Mouse (Mus musculus): ENCODE data around the gene Srsf6. TPM values are rescaled to one million over a fixed set of nuclear protein-coding genes. Genes with fewer than 3 reads are reported as not detected.
A peak's percentile ranks its signal among the peaks of the same experiment; 100 is the strongest.

Gene Srsf6
- polyA plus RNA-seq, 1 experiment from 2014 or later = 196 TPM

DNA sequence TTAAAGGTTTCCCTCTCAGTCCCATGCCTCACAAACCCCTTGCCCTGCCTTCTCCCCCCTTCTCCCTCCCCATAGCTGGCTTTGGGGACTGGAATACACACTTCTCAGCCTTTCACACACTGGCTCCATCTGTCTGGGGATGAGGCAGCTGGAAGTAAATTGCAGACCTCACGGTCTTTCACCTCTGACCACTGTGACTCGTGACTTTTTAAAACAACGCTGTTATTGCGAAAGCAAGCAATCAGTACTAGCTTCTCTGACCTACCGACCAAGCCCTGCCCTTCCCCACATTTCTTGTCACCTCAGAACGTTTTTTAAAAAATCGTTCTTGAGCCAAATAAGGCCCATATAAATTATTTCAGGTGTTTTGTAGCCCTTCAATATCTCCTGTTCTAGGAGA is 41.4 kb downstream of the Srsf6 start:
- Histone ChIP-seq H3K4me3 (replicated peaks) (no peak overlapping the region), H3K27me3 (replicated peaks) (no peaks in the 10 kb centered on the region), H3K27ac (no peak overlapping the region), H3K4me1 (replicated peaks) (peaks cover 8% of the 10 kb centered on the region; the same call in 1 of the 2 replicates), H3K36me3 (no peaks in the 10 kb centered on the region), H3K9me3 (no peaks in the 10 kb centered on the region), H3K9ac (no peak overlapping the region), H3K4me2 (replicated peaks) (no peak overlapping the region)
- peak; percentile 67 for ATAC-seq
- WGBS = 34% methylated on average over 7 of the region's 7 CpGs

DNA sequence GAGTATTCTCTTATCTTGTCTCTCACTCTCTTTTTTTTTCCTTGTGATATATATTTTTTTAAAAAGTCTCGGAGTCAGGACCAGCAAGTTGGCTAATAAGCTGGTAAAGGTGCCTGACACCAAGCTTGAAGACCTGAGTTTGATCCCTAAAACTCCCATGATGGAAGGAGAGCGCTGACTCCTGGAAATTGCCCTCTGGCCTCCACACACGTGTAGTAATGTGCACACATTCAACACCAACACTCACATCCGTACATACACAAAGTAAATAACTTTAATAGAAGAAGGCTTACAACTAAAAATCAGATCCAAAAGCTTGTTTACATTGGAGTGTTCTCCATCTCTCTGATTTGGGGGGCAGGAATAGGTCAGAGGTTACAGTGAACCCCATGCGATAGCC is 41.9 kb downstream of the Srsf6 start:
- H3K4me3 ChIP-seq (replicated peaks) = no peak overlapping the region
- no peak overlapping the region for H3K4me2 ChIP-seq (replicated peaks)
- H3K27ac ChIP-seq = no peak overlapping the region
- H3K9ac ChIP-seq = no peak overlapping the region
- no peaks in the 10 kb centered on the region for H3K27me3 ChIP-seq (replicated peaks)
- H3K9me3 ChIP-seq = no peaks in the 10 kb centered on the region
- peaks cover 8% of the 10 kb centered on the region; the same call in 1 of the 2 replicates for H3K4me1 ChIP-seq (replicated peaks)
- 69% methylated on average over 5 of the region's 5 CpGs for WGBS
- H3K36me3 ChIP-seq = no peaks in the 10 kb centered on the region
- no peak for ATAC-seq

DNA sequence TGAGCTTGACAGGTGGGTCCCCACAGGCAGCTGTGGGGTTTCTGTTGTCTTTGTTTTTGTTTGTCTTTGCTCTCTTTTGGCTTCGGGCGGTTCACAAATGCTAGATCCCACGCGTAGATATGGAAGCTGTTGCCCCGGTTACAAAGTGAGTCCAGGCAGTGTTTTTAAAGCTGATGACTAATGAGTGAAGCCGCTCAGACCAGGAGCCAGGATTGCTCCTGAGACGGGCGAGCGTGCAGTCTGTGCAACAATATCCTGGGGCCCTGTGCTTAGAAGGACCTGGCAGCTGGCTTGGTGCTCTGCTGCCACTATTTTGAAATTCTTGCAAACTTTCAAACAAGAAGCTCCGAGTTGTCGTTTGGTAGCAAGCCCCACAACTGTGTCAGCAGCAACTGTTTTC is 42.3 kb downstream of the Srsf6 start:
- peak; percentile 44; the same call in 1 of the 2 replicates for ATAC-seq
- no peak overlapping the region for H3K4me2 ChIP-seq (replicated peaks)
- no peaks in the 10 kb centered on the region for H3K27me3 ChIP-seq (replicated peaks)
- H3K36me3 ChIP-seq = no peaks in the 10 kb centered on the region
- peaks cover 8% of the 10 kb centered on the region; the same call in 1 of the 2 replicates for H3K4me1 ChIP-seq (replicated peaks)
- no peaks in the 10 kb centered on the region for H3K9me3 ChIP-seq
- H3K4me3 ChIP-seq (replicated peaks) = no peak overlapping the region
- no peak overlapping the region for H3K9ac ChIP-seq
- no peak overlapping the region for H3K27ac ChIP-seq
- WGBS = 18% methylated on average over 11 of the region's 11 CpGs

DNA sequence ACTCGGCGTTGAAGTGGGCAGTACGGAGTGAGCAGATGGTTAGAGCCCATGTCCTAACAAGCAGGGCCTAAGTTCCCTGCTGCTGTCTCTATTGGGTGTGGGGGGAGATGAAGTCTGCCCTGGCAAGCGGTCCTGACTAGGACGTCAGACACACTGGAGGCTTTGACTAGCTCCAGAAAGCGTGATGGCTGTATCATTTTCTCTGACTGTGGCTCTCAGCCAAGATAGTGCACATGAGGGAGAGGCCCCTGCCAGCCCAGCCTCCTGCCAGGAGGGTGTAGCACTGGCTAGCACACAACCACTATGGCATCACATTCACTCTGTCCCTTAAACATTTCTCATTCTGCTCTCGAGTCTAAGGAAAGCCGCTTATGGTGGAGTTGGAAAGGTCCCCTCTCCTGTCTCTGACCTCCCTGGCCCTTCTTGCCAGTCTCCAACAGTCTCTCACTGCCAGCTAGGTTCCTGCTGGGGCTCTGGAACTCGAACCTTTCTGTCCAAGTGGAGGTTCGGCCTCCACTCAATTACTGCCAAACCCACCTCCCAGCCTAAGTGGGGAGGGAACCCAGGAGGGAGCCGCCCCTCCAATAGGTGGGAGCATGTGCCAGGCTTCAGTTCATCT is 43.9 kb downstream of the Srsf6 start:
- Histone ChIP-seq H3K27ac (no peak overlapping the region), H3K9ac (no peak overlapping the region), H3K4me1 (replicated peaks) (peaks cover 8% of the 10 kb centered on the region; the same call in 1 of the 2 replicates), H3K36me3 (no peaks in the 10 kb centered on the region), H3K4me2 (replicated peaks) (no peak overlapping the region), H3K4me3 (replicated peaks) (no peak overlapping the region), H3K27me3 (replicated peaks) (no peaks in the 10 kb centered on the region), H3K9me3 (no peaks in the 10 kb centered on the region)
- WGBS = 76% methylated on average over 11 of the region's 11 CpGs
- ATAC-seq = no peak

DNA sequence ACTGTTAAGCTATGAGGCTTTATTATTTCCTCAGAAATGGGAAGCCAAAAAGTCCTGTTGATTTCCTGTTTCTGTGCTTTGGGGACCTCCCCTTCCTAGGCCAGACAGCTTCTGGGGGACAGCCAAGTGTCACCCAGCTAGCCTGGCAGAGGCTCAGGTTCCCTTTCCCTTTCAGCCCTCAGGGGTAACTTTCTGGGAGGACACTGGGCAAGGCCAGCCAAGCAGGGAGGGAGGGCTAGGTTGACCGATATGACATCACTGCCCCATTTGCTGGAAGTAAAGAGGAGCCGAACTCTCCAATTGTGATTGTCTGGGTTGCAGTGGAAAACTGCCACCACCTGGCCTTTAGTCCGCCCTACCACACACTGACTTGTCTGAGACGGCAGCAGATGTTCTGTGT is 44.7 kb downstream of the Srsf6 start:
- H3K27me3 ChIP-seq (replicated peaks) = no peaks in the 10 kb centered on the region
- H3K27ac ChIP-seq = no peak overlapping the region
- H3K9ac ChIP-seq = no peak overlapping the region
- no peaks in the 10 kb centered on the region for H3K36me3 ChIP-seq
- no peak overlapping the region for H3K4me2 ChIP-seq (replicated peaks)
- H3K4me3 ChIP-seq (replicated peaks) = no peak overlapping the region
- peaks cover 8% of the 10 kb centered on the region; the same call in 1 of the 2 replicates for H3K4me1 ChIP-seq (replicated peaks)
- ATAC-seq = no peak
- no peaks in the 10 kb centered on the region for H3K9me3 ChIP-seq
- 77% methylated on average over 4 of the region's 4 CpGs for WGBS

DNA sequence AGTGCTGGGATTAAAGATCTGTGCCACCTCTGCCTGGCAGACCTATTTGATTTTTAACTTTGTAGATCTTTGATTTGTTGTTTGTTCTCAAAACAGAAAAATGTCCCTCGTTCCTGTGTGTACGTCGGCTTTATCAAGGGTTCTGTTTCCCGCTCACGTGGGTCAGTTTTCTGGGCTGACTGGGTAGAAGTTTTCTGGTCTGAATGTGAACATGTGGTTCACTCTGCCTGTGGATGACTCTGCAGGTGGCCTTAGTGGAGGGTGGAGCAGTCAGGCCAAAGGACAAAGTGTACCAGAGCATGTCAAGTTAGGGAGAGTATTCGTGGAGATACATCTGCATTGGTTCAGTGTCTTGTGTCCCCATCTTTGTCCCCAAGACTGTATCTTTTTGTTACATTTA is 53.1 kb downstream of the Srsf6 start:
- H3K9ac ChIP-seq = no peak overlapping the region
- WGBS = 88% methylated on average over 6 of the region's 6 CpGs
- H3K27me3 ChIP-seq (replicated peaks) = no peaks in the 10 kb centered on the region
- H3K4me2 ChIP-seq (replicated peaks) = no peak overlapping the region
- peaks cover 9% of the 10 kb centered on the region; the same call in 1 of the 2 replicates for H3K4me1 ChIP-seq (replicated peaks)
- no peaks in the 10 kb centered on the region for H3K9me3 ChIP-seq
- no peak overlapping the region for H3K4me3 ChIP-seq (replicated peaks)
- no peak for ATAC-seq
- no peaks in the 10 kb centered on the region for H3K36me3 ChIP-seq
- H3K27ac ChIP-seq = no peak overlapping the region

DNA sequence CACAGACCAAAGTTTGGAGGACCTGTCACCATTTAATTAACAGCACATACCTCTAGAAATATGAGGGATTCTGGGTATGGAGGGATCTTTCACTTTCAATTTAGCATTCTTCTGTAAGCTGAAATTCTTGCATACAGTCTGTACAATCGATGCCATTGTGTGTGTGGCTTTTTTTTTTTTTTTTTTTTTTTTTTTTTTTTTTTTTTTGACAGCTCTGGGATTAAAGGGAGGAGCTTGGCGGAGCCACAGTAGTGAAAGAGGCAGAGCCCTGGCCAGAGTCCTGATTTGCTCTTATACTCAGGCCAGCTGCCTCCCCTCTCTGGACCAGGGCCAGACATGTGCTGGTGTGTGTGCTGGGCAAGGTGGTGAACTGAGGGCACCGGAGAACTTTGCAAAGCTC is 54.6 kb downstream of the Srsf6 start:
- ATAC-seq = peak; percentile 73; the same call in 1 of the 2 replicates
- H3K36me3 ChIP-seq = no peaks in the 10 kb centered on the region
- WGBS = 60% methylated on average over 3 of the region's 3 CpGs
- no peak overlapping the region for H3K4me3 ChIP-seq (replicated peaks)
- H3K9me3 ChIP-seq = no peaks in the 10 kb centered on the region
- H3K4me1 ChIP-seq (replicated peaks) = peaks cover 9% of the 10 kb centered on the region; the same call in 1 of the 2 replicates
- H3K27me3 ChIP-seq (replicated peaks) = no peaks in the 10 kb centered on the region
- no peak overlapping the region for H3K9ac ChIP-seq
- no peak overlapping the region for H3K4me2 ChIP-seq (replicated peaks)
- H3K27ac ChIP-seq = no peak overlapping the region

Other genes with a start within 250 kb of the Srsf6 start
- 0.11 and 0.18 TPM in 2 replicates for gene L3mbtl1, start 11.9 kb downstream of the Srsf6 start, polyA plus RNA-seq (2015; fragmentation: Nextera tagmentation; extraction: Ambion mirVana)
- gene Sgk2, start 55.8 kb downstream of the Srsf6 start, polyA plus RNA-seq (2015; fragmentation: Nextera tagmentation; extraction: Ambion mirVana) = 0.85 and 1.2 TPM in 2 replicates
- 44.0 and 47.7 TPM in 2 replicates for gene Ift52, start 85.8 kb downstream of the Srsf6 start, polyA plus RNA-seq (2015; fragmentation: Nextera tagmentation; extraction: Ambion mirVana)
- gene Mybl2, start 123.2 kb downstream of the Srsf6 start, polyA plus RNA-seq (2015; fragmentation: Nextera tagmentation; extraction: Ambion mirVana) = 25.0 and 26.2 TPM in 2 replicates
- not detected in 2 replicates for gene Gtsf1l, start 156.3 kb downstream of the Srsf6 start, polyA plus RNA-seq (2015; fragmentation: Nextera tagmentation; extraction: Ambion mirVana)

Data from intestine, embryonic 15.5 days (tissue).